Mouse (Mus musculus) limb, embryonic 10.5 days (tissue): ENCODE results near the gene Rsph10b. TPM values are rescaled to one million over a fixed set of nuclear protein-coding genes. Genes with fewer than 3 reads are reported as not detected.

Source experiments
- DNase-seq: peaks from one replicate; pipeline ENCODE4 v3.0.0-alpha.2; 2017; ENCODE audit warnings: low spot score
- H3K27ac ChIP-seq: fragments of 300-500 bp; sonication (generic); 2 replicates; pipeline ENCODE4 v1.5.1; 2016; ENCODE audit warnings: mild to moderate bottlenecking
- H3K27me3 ChIP-seq: fragments of 300-500 bp; sonication (generic); 2 replicates; pipeline ENCODE4 v1.6.1; 2016; ENCODE audit warnings: low read depth, mild to moderate bottlenecking; ENCODE audit not compliant: poor library complexity, severe bottlenecking
- H3K36me3 ChIP-seq: fragments of 300-500 bp; sonication (generic); 2 replicates; pipeline ENCODE4 v1.6.1; 2016; ENCODE audit warnings: mild to moderate bottlenecking, moderate library complexity
- H3K4me1 ChIP-seq: fragments of 300-500 bp; sonication (generic); 2 replicates; pipeline ENCODE4 v1.6.1; 2016
- H3K4me3 ChIP-seq: fragments of 300-500 bp; sonication (generic); 2 replicates; pipeline ENCODE4 v1.5.1; 2016; ENCODE audit warnings: mild to moderate bottlenecking, moderate library complexity
- H3K9me3 ChIP-seq: fragments of 300-500 bp; sonication (generic); replicated peaks from 2 replicates; pipeline ENCODE4 v1.6.1; 2016; ENCODE audit warnings: mild to moderate bottlenecking
- WGBS: fragments of 180-500 bp; shearing (Covaris S2); methylation state at CpG from one replicate; pipeline ENCODE4 v1.1.7; 2016; 5-methylcytosine and 5-hydroxymethylcytosine counted together
- polyA plus RNA-seq: library from polyadenylated mRNA; unstranded; fragments of >200 nt; fragmentation: Nextera tagmentation; extraction: Ambion mirVana; gene quantifications from 2 replicates; pipeline ENCODE4 v1.2.1, GENCODE M21; 2016

The Rsph10b gene
- polyA plus RNA-seq, 1 experiment from 2014 or later, result 1.1 TPM

DNA sequence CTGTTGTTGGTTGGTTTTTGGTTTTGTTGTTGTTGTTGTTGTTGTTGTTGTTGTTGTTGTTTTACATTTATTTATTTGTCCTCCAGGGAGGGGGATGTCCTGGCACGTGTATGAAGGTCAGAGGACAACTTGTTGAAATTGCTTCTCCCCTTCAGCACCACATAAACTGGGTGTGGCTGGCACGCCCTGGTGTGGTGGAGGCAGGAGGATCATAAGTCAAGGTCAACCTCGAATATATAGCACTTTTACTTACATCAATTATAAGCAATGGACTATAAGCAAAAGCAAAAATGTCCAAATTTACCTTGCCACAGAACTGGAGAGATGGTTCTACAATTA lies 82.4 kb downstream of the Rsph10b start:
- Histone ChIP-seq H3K27ac (no peak overlapping the region), H3K9me3 (no peaks in the 10 kb centered on the region), H3K4me1 (peaks cover 4% of the 10 kb centered on the region), H3K4me3 (peak overlapping the region; percentile 92), H3K36me3 (peaks cover 24% of the 10 kb centered on the region), H3K27me3 (no peaks in the 10 kb centered on the region)
- no peak for DNase-seq
- 75% methylated on average over 3 of the region's 3 CpGs for WGBS

DNA sequence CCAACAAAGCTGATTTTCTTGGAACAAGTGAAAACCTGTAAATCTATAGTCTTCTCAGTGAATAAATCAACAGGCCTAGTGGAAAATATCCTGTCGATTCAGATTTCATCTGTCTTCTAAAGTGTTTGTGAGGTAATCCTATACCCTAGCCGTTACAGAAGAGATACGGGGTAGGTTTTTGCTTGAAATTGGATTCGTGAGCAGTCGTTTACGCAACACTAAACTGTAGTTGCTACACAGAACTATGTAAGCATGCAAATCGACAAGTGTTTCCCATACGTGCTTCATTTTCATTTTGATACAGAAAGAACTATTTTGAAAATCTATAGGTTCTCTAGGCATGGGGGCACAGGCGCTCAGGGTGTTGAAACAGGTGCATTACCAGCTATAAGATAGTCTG lies 83.0 kb downstream of the Rsph10b start:
- no peak for DNase-seq
- 90% methylated on average over 9 of the region's 9 CpGs for WGBS
- H3K9me3 ChIP-seq, result no peaks in the 10 kb centered on the region

DNA sequence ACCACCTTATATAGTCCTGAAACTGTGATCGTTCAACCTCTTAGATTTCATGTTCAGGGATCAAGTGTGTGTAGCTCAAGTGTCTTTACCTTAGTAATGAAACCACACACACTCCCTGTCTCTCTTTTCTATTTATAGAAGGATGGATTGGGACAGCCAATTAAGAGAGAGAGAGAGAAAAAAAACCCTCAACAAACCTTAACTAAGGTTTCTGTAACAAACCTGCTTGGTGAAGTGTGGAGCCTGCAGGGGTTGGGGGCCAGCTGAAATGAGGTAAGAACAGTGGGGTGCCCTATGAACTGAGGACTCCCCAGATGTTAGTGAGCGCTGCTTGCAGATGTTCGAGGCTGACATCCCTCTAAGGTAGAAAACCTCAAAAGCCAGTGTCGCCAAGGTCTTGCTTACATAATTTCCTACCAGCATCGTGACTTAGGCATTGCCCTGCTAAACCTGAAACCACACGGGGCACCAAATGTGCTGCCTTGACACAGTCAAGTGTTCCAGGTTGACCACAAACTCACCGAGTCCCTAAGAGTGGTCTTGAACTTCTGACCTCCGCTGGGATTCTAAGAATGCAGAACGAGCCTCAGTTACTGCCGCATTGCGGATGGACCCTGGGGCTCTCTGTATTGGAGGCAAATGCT lies 93.9 kb downstream of the Rsph10b start, which contains the start of gene Ocm:
TSS of gene Ocm (minus strand) at position 51 of the 644 bp plus-strand sequence.
- Histone ChIP-seq H3K27ac (no peak within 1 kb of the TSS), H3K36me3 (no peaks in the 10 kb centered on the region), H3K4me1 (no peaks in the 10 kb centered on the region), H3K9me3 (no peaks in the 10 kb centered on the region), H3K4me3 (no peak within 1 kb of the TSS), H3K27me3 (no peaks in the 10 kb centered on the region)
- 75% methylated on average over 11 of the region's 11 CpGs for WGBS
- no peak for DNase-seq

More for the DNA sequence above, 83.0 kb downstream of the Rsph10b start:
- Histone ChIP-seq H3K27me3 (no peaks in the 10 kb centered on the region), H3K4me1 (peaks cover 4% of the 10 kb centered on the region), H3K4me3 (no peak overlapping the region), H3K27ac (no peak overlapping the region), H3K36me3 (peaks cover 18% of the 10 kb centered on the region)

DNA sequence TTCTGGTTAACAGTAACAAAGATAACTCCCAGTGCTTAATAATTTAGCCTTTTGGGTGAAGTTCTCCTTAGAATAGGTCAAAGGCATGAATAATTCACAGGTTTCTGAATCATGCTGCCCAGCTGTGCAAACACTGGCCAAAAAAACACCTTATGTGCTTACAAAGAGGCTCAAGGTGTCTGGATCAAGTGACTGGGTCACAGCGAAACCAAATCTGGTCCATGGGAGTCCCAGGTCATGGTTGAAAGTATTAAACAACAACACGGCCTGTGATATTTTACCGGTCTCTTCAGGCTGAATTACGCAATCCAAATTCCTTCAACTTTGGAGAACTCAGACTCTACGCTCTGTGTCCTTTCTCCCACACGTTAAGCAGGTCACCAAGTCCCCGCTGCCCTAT lies 99.7 kb downstream of the Rsph10b start:
- no peaks in the 10 kb centered on the region for H3K4me1 ChIP-seq
- DNase-seq, result no peak
- H3K9me3 ChIP-seq, result no peaks in the 10 kb centered on the region
- 94% methylated on average over 7 of the region's 7 CpGs for WGBS
- H3K27ac ChIP-seq, result no peak overlapping the region
- no peak overlapping the region for H3K4me3 ChIP-seq
- no peaks in the 10 kb centered on the region for H3K36me3 ChIP-seq
- no peaks in the 10 kb centered on the region for H3K27me3 ChIP-seq

DNA sequence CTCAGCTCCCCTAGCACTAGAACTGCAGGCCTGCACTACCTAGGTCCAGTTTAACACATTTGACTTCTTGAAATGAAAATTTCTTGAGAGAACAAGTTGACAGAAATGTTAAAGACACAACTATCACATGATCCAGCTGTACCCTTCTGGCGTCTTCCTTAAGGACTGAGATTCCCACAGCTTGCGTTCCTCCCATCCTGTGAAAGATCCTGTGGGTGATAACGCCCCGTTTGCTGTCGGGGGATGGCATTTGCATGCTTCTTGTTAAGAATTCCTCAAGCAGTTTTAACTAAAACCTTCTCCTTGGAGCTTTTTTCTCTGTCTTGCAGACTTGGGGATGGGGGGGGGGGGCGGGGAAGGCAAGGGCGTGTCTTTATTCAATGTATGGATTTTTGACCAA lies 101.7 kb downstream of the Rsph10b start:
- Histone ChIP-seq H3K4me1 (no peaks in the 10 kb centered on the region), H3K36me3 (no peaks in the 10 kb centered on the region), H3K27ac (no peak overlapping the region), H3K27me3 (no peaks in the 10 kb centered on the region), H3K4me3 (no peak overlapping the region), H3K9me3 (no peaks in the 10 kb centered on the region)
- WGBS, result 75% methylated on average over 7 of the region's 7 CpGs
- no peak for DNase-seq

Other genes starting within 250 kb of the Rsph10b start
- 30.5 and 34.7 TPM in 2 replicates for gene Usp42, start 200.8 kb upstream of the Rsph10b start, polyA plus RNA-seq
- 46.0 and 51.7 TPM in 2 replicates for gene Eif2ak1, start 115.2 kb upstream of the Rsph10b start, polyA plus RNA-seq
- gene Ankrd61, start 35.4 kb upstream of the Rsph10b start, polyA plus RNA-seq, result 0.11 and 0.35 TPM in 2 replicates
- 128 and 149 TPM in 2 replicates for gene Aimp2, start 23.2 kb upstream of the Rsph10b start, polyA plus RNA-seq
- 36.7 and 45.7 TPM in 2 replicates for gene Pms2, start 23.1 kb upstream of the Rsph10b start, polyA plus RNA-seq
- 0.40 and 0.83 TPM in 2 replicates for gene Gm42421, start 4.9 kb upstream of the Rsph10b start, polyA plus RNA-seq
- gene Ccz1, start 81.8 kb downstream of the Rsph10b start, polyA plus RNA-seq, result 98.8 and 99.4 TPM in 2 replicates
- not detected in 2 replicates for gene Ocm, start 93.6 kb downstream of the Rsph10b start, polyA plus RNA-seq
- 5.7 and 5.9 TPM in 2 replicates for gene Lmtk2, start 167.4 kb downstream of the Rsph10b start, polyA plus RNA-seq